Mouse (Mus musculus) olfactory bulb, adult 2 months (tissue): ENCODE results near the gene Ajuba.

Experiments
- CTCF ChIP-seq: fragments of 200-500 bp; IDR thresholded peaks from 2 replicates; pipeline ENCODE4 v1.5.1; 2012; ENCODE audit warnings: low read depth, mild to moderate bottlenecking, low read length, moderate library complexity; ENCODE audit not compliant: insufficient read depth
- POLR2A ChIP-seq: fragments of 200-500 bp; IDR thresholded peaks from 2 replicates; pipeline ENCODE4 v1.6.1; 2012; ENCODE audit warnings: mild to moderate bottlenecking, low read depth, low read length, moderate library complexity; ENCODE audit not compliant: insufficient read depth

DNA sequence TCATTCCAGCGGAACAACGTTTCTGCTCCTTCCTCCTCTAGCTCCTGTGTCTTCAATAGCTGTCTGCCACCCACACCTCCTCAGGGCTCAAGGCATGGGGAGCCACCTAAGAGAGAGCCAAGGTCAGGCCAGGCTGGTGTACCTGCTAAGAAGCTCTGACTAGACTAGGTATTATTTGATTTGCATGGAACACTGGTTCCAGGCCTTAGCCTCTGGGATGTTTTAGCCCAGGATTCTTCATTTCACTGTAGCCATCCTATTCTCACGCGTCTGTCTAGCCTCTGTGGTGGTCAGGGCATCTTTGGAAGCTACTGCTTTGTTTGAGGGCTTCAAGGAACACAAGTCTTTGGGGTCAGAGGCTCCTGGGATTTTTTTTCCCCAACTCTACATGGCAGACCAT, 5.2 kb downstream of the Ajuba start:
- TF ChIP-seq CTCF (no peak), POLR2A (no peak)
